Mouse (Mus musculus): ENCODE data around the gene Inhbc.

Inhbc gene

DNA sequence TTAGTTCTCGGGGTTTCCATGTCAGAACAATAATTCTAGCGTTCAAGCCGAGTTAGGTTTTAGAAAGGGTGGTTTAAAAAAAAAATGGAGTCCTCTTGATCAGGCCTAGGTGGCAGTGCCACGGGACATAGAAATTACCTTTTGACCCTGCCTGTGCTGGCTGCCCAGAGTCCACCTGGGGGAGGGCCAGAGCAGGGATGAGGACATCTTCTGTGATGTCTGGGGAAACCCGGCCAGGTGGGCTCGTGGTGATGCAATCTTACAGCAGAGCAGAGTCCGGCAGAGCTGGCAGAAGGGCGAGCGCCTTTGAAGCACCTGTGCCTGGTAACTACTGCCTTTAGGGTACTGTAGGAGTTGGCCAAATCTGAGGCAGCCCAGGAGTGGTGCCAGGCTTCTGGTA, 18.0 kb downstream of the Inhbc start:
- no peak for DNase-seq (ENCODE audit: low read depth, low spot score)

DNA sequence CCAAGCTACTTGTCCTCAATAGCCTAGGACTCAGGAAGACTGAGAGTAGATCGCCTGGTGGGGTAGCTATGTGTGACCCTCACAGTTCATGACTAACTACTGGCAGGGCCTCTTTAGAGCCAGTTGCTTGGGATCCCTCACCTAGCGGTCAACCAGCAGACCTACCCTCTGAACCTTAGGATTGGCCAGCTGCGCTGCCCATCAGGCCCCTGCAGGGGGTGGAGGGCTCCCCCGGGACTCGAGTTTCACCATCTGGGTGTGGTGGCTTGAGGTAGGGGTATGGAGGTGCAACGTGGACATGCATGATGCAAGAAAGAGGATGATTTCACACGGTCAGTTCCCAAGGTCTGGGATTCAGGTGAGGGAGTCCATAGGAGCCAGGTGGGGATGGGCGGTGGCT, 18.5 kb downstream of the Inhbc start:
- DNase-seq (ENCODE audit: low read depth, low spot score): no peak

- DNase-seq (ENCODE audit: low read depth, low spot score): no peak
Measured at GRCm38 (mm10) chr10:127351285-127351595, 19.0 kb downstream of the Inhbc start.

DNA sequence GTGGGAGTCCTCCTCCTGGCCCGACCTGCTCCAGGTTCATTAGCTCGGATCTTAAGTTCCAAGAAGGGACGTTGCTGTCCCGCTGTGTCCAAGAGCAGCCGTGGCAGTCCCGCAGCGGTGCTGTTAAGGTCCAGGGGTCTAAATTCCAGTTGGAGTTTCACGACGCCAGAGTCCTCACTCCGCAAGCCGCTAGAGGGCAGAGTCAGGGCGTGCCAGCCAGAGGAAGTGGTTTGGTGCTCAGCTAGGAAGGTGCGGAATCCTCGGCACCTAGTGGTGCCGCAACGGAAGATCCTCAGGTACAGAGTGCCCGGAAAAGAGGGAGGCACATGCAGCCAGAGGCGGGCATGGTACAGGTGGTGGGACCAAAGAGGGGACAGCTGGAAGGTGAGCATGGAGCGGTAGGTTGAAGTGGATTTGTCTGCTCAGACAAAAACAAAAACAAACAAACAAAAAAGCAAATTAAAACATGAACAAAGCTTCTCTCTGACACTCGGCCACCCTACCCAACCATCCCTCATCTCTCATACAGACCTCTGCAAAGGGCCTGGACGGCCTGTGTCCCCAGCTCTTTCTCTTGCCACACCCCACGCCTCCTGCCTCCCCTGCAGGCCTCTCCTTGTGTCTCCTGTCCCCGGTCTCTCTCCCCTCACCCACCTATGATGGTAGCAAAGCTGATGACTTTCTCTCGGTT, 19.5 kb downstream of the Inhbc start:
- DNase-seq (ENCODE audit: low read depth, low spot score): peak; percentile 89

- peak; percentile 76 for DNase-seq (ENCODE audit: low read depth, low spot score)
Measured at GRCm38 (mm10) chr10:127349810-127350209, 20.4 kb downstream of the Inhbc start.

- DNase-seq (ENCODE audit: low read depth, low spot score): no peak
Measured at GRCm38 (mm10) chr10:127348957-127349356, 21.3 kb downstream of the Inhbc start.

GRCm38 (mm10) chr10:127346173-127346572, 24.1 kb downstream of the Inhbc start:
- no peak for DNase-seq (ENCODE audit: low read depth, low spot score)

- DNase-seq (ENCODE audit: low read depth, low spot score): no peak
Measured at GRCm38 (mm10) chr10:127343029-127343428, 27.2 kb downstream of the Inhbc start.

- peak; percentile 93 for DNase-seq (ENCODE audit: low read depth, low spot score)
Measured at GRCm38 (mm10) chr10:127341891-127342639, 28.2 kb downstream of the Inhbc start, which contains the start of gene Gli1. Gli1 (minus strand) TSS chr10:127341974.

DNA sequence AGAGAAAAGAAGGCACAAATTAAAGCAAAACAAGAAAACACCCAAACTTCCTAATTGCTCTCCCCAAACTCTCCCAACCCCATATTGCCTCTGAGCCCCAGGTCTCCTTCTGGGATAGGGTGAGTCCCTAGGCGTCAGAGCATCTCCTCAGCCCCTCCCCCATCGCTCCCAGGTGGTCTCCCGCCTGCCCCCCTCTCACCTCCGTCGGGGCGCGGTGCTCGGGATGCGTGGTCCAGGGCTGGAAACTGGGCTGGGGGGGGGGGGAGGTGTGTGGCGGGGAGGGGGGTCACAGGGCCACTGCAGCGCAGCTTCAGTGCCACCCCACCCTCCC, 28.9 kb downstream of the Inhbc start:
- DNase-seq (ENCODE audit: low read depth, low spot score): no peak

GRCm38 (mm10) chr10:127340577-127341359, 29.5 kb downstream of the Inhbc start:
- DNase-seq (ENCODE audit: low read depth, low spot score): no peak

DNA sequence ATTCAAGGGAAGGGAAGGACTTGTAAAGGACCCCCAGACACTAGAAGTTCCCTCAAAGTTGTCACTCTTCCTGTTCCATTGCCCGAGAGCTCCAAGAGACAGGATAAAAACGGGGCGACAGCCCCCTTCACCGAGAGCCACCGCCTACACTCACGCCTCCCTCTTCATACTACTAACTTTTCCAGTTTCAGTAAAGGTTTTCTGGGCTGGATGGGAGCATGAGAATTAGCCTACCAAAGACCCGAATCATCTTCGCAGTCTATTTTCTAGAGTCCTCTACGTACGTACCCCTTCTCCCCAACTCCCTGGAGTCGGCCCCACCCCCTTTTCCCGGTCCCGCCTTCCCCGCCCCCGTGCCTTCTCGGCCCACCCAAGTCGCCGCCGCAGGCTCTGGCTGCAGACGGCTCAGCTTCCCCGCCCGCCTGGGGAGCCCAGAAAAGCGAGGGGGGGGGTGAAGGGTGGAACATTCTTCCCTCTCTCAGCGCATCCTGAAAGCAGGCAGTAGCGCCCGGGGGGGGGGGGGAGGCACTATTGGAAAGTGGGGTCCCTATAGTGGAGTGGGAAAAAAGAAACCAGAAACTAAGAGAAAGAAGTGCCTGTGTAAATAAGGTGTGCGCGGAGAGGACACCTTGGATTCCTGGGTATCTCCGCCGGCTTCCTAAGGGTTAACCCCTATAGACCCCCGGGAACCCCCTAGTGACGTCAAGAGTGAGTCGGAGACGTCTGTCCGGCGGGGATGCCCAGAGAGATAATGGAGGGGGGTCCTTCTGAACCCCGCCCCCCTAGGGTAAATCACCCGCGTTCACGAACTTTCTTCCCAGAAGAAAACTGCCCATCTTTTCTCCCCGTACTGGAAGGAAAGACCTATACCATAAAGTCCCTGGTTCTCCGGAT, 30.3 kb downstream of the Inhbc start:
- DNase-seq (ENCODE audit: low read depth, low spot score): peak; percentile 28

DNA sequence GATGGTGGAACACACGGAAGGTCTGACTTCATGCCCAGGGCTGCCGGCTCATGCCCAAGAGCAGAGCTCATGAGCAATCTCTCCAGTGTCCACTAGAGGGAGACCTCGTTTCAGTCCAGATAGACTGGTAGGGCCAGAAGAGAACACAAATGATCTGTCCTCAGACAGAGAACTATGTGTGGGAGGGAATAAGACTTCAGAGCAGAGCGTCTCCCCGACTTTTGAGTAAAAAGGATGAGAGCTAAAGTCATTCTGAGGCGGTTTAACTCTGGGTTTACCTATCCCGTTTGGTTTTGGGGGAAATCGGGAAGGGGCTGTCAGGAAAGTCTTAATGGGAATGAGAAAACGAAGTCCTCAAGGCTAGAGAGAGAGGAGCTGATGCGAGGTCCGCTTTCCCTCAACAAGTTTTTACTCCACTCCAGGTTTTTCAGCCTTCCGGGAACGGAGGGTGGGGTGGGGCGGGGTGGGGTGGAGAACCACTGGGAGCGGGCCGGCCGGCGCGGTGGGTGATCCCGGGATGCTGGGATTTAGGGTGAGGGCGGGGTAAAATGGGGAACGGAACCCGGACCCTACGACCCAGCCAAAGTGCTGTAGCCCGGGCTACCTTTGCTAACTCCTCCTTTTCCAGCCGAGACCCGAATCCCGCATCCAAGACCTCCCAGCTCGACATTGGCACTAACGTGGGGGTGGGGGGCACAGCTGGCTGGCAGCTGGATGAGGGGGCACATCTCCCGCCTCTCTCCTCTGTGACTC, 31.1 kb downstream of the Inhbc start:
- DNase-seq (ENCODE audit: low read depth, low spot score): peak; percentile 96

GRCm38 (mm10) chr10:127337536-127338099, 32.6 kb downstream of the Inhbc start:
- no peak for DNase-seq (ENCODE audit: low read depth, low spot score)

DNA sequence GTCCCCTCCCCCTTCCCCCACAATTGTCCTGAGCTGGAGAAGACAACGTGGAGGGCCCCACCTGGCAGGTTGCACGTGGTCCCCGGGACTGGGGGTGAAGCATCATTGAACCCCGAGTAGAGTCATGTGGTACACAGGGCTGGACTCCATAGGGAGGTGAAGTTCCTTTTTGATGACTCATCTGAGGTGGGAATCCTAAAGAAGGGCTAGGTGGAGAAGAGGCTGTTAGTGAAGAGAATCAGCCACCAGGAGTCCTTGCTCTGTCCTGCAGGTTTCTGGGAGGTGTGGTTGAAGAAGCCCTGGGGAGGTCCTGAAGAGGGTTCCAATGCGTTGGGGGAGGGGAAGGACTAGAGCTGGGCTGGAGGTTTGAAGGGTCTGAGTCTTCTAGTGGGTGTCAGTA, 33.3 kb downstream of the Inhbc start:
- DNase-seq (ENCODE audit: low read depth, low spot score): no peak

DNA sequence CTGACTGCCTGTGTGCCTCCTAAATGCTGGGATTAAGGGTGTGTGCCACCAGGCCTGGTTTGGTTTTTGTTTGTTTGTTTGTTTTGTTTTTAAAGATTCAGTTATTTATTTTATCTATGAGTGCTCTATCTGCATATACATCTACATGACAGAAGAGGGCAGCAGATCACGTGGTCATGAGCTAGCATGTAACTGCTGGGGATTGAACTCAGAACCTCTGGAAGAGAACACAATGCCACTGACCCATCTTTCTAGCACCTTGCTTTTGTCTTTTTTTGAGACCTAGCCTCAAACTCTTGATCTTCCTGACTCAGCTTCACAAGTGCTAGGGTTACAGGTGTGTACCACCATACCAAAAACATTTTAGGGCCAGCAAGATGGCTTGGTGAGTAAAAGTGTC, 35.0 kb downstream of the Inhbc start:
- peak; percentile 15 for DNase-seq (ENCODE audit: low read depth, low spot score)

GRCm38 (mm10) chr10:127333152-127333551, 37.1 kb downstream of the Inhbc start:
- DNase-seq (ENCODE audit: low read depth, low spot score): no peak

GRCm38 (mm10) chr10:127332211-127332874, 37.9 kb downstream of the Inhbc start:
- DNase-seq (ENCODE audit: low read depth, low spot score): peak; percentile 23

DNA sequence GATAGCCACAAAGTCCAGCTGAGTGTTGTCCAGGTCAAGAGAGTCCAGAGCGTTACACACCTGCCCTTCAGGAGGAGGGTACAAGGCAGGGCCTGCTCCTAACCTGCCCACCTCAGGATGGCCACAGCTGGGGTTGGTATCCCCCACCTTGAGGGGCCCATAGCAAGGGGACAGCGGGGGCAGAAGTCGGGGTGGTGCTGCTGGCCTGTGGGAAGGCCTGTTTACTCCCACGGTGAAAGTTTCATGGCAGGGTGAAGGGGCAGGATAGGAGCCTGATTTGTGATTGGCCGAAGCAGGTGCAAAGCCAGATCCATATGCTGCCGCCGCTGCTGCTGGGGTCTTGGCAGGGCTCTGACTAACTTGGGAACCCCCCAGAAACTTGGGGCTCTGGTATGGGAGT, 40.0 kb downstream of the Inhbc start:
- DNase-seq (ENCODE audit: low read depth, low spot score): no peak

Data from brain, adult 2 months (tissue).